Mouse (Mus musculus) limb, embryonic 13.5 days (tissue): ENCODE measurements around the gene Dis3. TPM values are rescaled to one million over a fixed set of nuclear protein-coding genes. Genes with fewer than 3 reads are reported as not detected.
"Not testable (repeated sequence)": the region's sequence is repeated elsewhere in the genome, so short reads cannot be mapped to it uniquely, and the experiment has no call there.

Source experiments
- ATAC-seq: fragments of 200-750 bp; cut with Nextera tagmentation; 2 replicates; pipeline ENCODE4 v1.8.0; 2017; ENCODE audit warnings: low read depth, moderate number of reproducible peaks, moderate TSS enrichment; ENCODE audit not compliant: low FRiP score
- H3K27ac ChIP-seq: fragments of 300-500 bp; sonication (generic); 2 replicates; pipeline ENCODE4 v1.5.1; 2015; ENCODE audit warnings: inconsistent platforms, mild to moderate bottlenecking, moderate library complexity
- H3K27me3 ChIP-seq: fragments of 300-500 bp; sonication (generic); 2 replicates; pipeline ENCODE4 v1.6.1; 2015; ENCODE audit warnings: mild to moderate bottlenecking, inconsistent platforms
- H3K36me3 ChIP-seq: fragments of 300-500 bp; sonication (generic); 2 replicates; pipeline ENCODE4 v1.6.1; 2015; ENCODE audit warnings: inconsistent platforms, mild to moderate bottlenecking, moderate library complexity
- H3K4me1 ChIP-seq: fragments of 300-500 bp; sonication (generic); 2 replicates; pipeline ENCODE4 v1.6.1; 2015; ENCODE audit warnings: inconsistent platforms
- H3K4me2 ChIP-seq: fragments of 300-500 bp; sonication (generic); replicated peaks from 2 replicates; pipeline ENCODE4 v1.6.1; 2015; ENCODE audit warnings: inconsistent platforms, mild to moderate bottlenecking, moderate library complexity
- H3K4me3 ChIP-seq: fragments of 300-500 bp; sonication (generic); 2 replicates; pipeline ENCODE4 v1.5.1; 2015; ENCODE audit warnings: moderate library complexity, mild to moderate bottlenecking, inconsistent platforms
- H3K9ac ChIP-seq: fragments of 300-500 bp; sonication (generic); 2 replicates; pipeline ENCODE4 v1.6.1; 2015; ENCODE audit warnings: mild to moderate bottlenecking, inconsistent platforms
- H3K9me3 ChIP-seq: fragments of 300-500 bp; sonication (generic); 2 replicates; pipeline ENCODE4 v1.6.1; 2016; ENCODE audit warnings: inconsistent platforms
- WGBS: fragments of 180-500 bp; shearing (Covaris S2); methylation state at CpG from one replicate; pipeline ENCODE4 v1.1.7; 2015; 5-methylcytosine and 5-hydroxymethylcytosine counted together
- polyA plus RNA-seq: library from polyadenylated mRNA; unstranded; fragments of >200 nt; fragmentation: Nextera tagmentation; extraction: Ambion mirVana; gene quantifications from 2 replicates; pipeline ENCODE4 v1.2.1, GENCODE M21; 2015

The Dis3 gene
- polyA plus RNA-seq, 1 experiment from 2014 or later, result 36.4 TPM

DNA sequence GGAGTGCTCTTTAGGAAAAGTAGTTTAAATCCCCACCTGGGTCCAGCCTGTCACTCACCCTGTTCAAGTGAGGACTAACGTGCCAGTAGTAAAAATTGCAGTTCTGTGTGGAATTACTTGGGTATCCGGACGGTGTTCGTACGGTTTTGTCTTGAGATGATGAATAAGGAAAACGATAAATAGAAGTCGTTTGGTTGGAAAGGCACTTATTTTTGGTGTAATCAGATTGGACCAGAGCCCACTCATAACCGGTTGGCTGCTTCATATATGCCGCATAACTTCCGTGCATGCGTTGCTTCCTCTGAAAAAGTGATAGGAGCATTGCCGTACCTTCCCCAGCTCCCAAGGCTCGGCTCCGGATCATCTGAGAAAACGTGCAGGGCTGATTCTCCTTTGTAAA lies 52.8 kb downstream of the Dis3 start:
- Histone ChIP-seq H3K9me3 (no peaks in the 10 kb centered on the region), H3K9ac (peak overlapping the region; percentile 70), H3K4me3 (peak overlapping the region; percentile 97), H3K36me3 (peaks cover 14% of the 10 kb centered on the region), H3K27me3 (no peaks in the 10 kb centered on the region), H3K27ac (peak overlapping the region; percentile 88), H3K4me1 (peaks cover 41% of the 10 kb centered on the region), H3K4me2 (peak overlapping the region; percentile 76)
- peak; percentile 4; the same call in 1 of the 2 replicates for ATAC-seq
- WGBS, result under 1% methylated on average over 15 of the region's 15 CpGs

DNA sequence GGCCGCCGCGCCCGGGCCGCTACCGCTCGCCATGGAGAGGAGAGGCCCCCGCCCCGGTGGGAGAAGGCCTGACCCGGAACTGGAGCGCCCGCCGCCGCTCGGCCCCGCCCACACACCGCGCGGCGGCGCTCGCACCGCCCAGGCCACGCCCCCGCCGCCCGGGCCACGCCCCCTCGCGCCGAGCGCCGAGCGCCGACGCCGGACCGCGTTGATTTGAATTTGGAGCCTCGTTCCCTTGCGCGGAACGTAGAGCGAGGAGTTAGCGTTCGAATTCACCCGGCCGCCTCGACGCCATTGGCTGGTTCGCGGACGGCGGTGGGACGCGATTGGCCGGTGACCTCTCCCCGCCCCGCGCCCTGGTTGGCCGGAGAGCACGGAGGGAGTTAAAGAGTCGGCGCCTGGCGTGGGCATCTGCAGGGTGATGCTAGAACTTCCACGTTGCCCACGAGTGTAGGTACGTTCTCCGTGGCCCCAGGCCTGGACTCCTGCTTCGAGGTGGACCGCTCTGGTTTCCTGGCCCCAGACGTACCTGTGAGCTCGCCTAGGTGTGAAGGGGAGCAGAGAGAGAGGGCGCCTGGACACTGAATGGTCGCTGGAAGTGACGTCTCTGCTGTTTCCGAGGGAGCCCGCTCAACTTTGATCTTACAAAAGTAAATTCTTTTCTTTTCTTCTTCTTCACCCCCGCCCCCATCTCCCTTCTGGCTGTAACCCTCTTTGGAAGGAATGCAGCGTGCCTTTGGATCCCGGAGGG lies 53.4 kb downstream of the Dis3 start, which contains the start of the genes Mzt1 and Bora:
Gene Mzt1 (minus strand): TSS at position 104 of the 751 bp plus-strand sequence.
Gene Bora (plus strand): TSS at position 192 of the 751 bp plus-strand sequence.
- Histone ChIP-seq H3K27ac (peak within 1 kb of the TSS; percentile 88), H3K36me3 (peaks cover 10% of the 10 kb centered on the region), H3K4me1 (peaks cover 41% of the 10 kb centered on the region), H3K4me2 (peak within 1 kb of the TSS; percentile 76), H3K9ac (peak within 1 kb of the TSS; percentile 98), H3K4me3 (peak within 1 kb of the TSS; percentile 97), H3K27me3 (no peaks in the 10 kb centered on the region), H3K9me3 (no peaks in the 10 kb centered on the region)
- ATAC-seq, result peak; percentile 97
- WGBS, result under 1% methylated on average over 73 of the region's 81 CpGs

DNA sequence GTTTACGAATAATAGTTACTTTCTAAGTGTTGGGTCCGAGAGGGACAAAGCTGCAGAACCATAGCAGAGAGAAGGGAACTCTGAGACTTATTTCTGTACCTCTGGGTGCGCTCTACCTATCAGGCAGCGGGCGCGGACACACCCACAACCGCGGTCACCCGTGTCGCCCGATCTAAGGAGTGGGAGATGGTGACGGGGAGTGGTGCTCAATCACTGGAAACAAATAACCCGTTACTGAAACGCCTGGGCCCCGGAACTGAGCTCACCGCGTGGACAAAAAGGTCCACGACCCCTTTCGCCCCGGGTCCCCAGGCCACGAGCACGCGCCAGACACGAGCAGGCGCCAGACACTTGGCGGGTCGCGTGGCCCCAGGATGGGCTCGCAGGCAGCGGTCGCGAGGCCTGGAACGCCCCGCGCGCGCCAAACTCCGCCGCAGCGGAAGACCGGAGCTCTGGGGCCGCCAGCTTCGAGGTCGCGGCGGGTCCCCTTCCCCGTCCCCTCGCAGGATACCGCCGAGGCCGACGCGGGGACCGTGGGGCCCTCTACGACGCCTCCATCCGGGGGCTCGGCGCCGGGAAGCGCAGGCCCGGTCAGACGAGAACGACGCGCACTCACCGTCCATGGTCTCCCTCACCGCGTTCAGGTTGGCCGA lies 54.1 kb downstream of the Dis3 start:
- peak overlapping the region; percentile 98 for H3K9ac ChIP-seq
- H3K4me3 ChIP-seq, result peak overlapping the region; percentile 97
- peak overlapping the region; percentile 88 for H3K27ac ChIP-seq
- peak overlapping the region; percentile 76 for H3K4me2 ChIP-seq
- H3K36me3 ChIP-seq, result peaks cover 4% of the 10 kb centered on the region
- WGBS, result under 1% methylated on average over 70 of the region's 70 CpGs
- H3K9me3 ChIP-seq, result no peaks in the 10 kb centered on the region
- no peaks in the 10 kb centered on the region for H3K27me3 ChIP-seq
- peaks cover 41% of the 10 kb centered on the region for H3K4me1 ChIP-seq
- ATAC-seq, result peak; percentile 1; the same call in 1 of the 2 replicates

DNA sequence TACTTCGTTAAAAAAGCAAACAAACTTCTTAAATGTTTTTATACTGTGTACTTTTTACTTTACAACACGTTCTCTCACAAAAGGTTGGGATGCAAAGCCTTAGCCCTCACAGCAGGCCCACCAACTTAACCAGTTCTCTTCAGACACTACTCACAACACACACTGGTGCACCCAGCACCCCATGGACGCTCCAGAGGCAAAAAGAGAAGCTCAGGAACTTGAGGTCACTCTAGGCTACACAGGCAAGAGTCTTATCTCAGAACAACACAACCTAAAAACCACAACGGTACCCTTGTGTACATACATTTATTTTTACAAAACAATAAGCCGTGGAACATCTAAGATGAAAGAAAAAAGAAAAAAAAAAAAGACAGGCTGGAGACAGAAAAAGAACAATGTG lies 54.9 kb downstream of the Dis3 start:
- Histone ChIP-seq H3K4me3 (peak overlapping the region; percentile 97), H3K4me2 (peak overlapping the region; percentile 76), H3K36me3 (no peaks in the 10 kb centered on the region), H3K4me1 (peaks cover 41% of the 10 kb centered on the region), H3K27me3 (no peaks in the 10 kb centered on the region), H3K27ac (no peak overlapping the region), H3K9me3 (no peaks in the 10 kb centered on the region), H3K9ac (peak overlapping the region; percentile 98)
- no peak for ATAC-seq
- 9% methylated on average over 5 of the region's 5 CpGs for WGBS

DNA sequence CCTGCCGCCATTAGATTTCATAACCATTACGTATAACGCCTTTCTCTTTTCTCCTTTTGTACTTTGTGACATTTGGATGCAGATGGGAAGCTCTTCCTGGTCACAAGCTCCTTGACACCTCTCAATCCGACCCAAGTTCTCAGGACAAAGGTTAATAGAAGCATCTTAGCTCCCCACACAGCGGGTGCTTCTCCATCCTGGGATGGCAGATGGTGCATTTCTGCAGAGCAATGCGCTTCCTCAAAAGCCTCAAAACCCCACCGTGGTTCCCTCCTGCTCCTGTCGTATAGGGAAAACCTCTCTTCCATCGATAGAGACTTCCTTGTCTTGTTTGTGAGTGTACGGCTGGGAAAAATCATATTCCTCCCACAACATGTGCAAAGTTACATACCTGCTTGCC lies 55.5 kb downstream of the Dis3 start:
- Histone ChIP-seq H3K4me1 (peaks cover 41% of the 10 kb centered on the region), H3K9me3 (no peaks in the 10 kb centered on the region), H3K9ac (0 out of 2 replicates have a peak overlapping the region, but pooled peaks have one; percentile 9), H3K4me2 (peak overlapping the region; percentile 76), H3K27ac (no peak overlapping the region), H3K36me3 (peaks cover 5% of the 10 kb centered on the region; the same call in 1 of the 2 replicates), H3K27me3 (no peaks in the 10 kb centered on the region), H3K4me3 (peak overlapping the region; percentile 97)
- ATAC-seq, result no peak
- 41% methylated on average over 10 of the region's 10 CpGs for WGBS

DNA sequence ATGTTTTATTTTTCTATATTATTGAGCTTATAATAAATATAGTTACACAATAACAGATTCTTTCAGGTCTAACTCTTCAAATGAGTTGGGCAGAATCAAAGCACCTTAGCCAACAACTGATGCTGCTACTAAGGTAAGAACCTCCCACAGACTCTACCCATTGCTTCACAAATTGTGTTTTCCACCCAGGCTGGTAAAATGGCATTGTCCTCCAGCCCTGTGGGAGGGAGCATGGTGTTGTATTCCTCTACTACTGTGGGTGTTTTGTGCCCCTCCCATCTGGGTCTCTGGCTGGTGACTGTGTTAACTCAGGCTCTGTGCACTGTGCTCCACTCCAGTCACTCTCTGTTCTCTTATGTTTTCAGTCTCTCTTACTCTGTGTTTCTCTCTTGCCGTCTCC lies 56.1 kb downstream of the Dis3 start:
- H3K4me3 ChIP-seq, result peak overlapping the region; percentile 97; the same call in 1 of the 2 replicates
- WGBS, result 45% methylated on average over 1 of the region's 1 CpGs
- H3K9ac ChIP-seq, result peak overlapping the region; percentile 9; the same call in 1 of the 2 replicates
- H3K27ac ChIP-seq, result no peak overlapping the region
- H3K36me3 ChIP-seq, result peaks cover 10% of the 10 kb centered on the region; the same call in 1 of the 2 replicates
- ATAC-seq, result no peak
- no peaks in the 10 kb centered on the region for H3K27me3 ChIP-seq
- H3K4me2 ChIP-seq, result peak overlapping the region; percentile 76
- H3K4me1 ChIP-seq, result peaks cover 37% of the 10 kb centered on the region
- no peaks in the 10 kb centered on the region for H3K9me3 ChIP-seq

DNA sequence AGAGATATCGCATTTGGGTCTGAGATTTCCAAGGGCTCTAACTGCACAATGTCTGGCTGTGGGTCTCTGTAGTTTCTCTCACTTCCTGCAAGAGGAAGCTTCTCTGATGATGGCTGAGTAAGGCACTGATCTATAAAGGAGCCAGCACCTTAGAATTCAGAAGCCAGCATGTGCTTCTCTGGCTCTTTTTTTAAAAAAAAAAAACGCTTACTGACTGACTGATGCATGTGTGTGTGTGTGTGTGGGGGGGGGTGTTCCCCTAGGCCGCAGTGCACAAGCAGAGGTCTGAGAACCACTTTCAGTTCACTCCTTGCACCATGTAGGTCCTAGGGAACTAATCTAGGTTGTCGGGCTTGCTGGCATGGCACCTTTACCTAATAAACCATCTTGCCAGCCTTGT lies 58.2 kb downstream of the Dis3 start:
- Histone ChIP-seq H3K4me1 (peaks cover 21% of the 10 kb centered on the region), H3K9ac (0 out of 2 replicates have a peak overlapping the region, but pooled peaks have one; percentile 2), H3K4me2 (no peak overlapping the region), H3K9me3 (no peaks in the 10 kb centered on the region), H3K4me3 (no peak overlapping the region), H3K36me3 (peaks cover 20% of the 10 kb centered on the region), H3K27me3 (no peaks in the 10 kb centered on the region), H3K27ac (no peak overlapping the region)
- no peak for ATAC-seq
- 70% methylated on average over 4 of the region's 4 CpGs for WGBS

DNA sequence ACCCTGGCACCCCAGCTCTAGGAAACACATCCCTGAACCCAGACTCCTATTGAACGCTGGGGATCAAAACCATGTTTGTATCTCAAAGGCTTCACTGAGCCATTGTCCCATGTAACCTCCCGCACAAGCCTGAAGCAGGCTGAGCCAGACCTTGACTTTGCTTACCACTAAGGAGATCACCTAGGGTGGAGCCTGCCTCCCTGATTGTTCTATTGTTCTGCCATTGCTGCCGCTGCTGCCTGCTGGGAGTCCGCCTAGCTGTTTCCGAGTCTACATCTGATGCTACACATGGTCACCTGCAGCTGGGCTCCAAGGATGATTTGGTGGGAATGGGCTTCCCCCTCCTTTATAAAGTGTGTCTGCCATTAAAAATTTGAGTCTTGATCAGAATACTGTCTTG lies 60.3 kb downstream of the Dis3 start:
- not testable (repeated sequence) for H3K4me2 ChIP-seq, H3K9ac ChIP-seq, H3K27ac ChIP-seq, ATAC-seq, H3K4me3 ChIP-seq, H3K27me3 ChIP-seq, H3K9me3 ChIP-seq
- H3K4me1 ChIP-seq, result peaks cover 14% of the 10 kb centered on the region
- WGBS, result 85% methylated on average over 5 of the region's 5 CpGs
- peaks cover 25% of the 10 kb centered on the region for H3K36me3 ChIP-seq

DNA sequence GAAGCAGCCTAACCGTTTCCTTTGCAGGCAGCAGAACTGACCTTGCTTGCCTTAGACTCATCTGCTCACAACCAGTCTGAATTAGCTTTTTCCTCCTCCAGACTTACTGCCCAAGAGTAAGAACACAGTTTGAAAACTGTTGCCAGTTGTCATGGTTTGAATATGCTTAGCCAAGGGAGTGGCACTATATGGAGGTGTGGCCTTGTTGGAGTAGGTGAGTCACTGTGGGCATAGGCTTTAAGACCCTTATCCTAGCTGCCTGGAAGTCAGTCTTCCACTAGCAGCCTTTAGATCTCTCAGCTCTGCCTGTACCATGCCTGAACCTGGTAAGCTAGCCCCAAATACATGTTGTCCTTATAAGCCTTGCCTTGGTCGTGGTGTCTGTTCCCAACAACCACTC lies 61.9 kb downstream of the Dis3 start:
- H3K4me3 ChIP-seq, result no peak overlapping the region
- no peak for ATAC-seq
- no peaks in the 10 kb centered on the region for H3K9me3 ChIP-seq
- no peak overlapping the region for H3K27ac ChIP-seq
- H3K9ac ChIP-seq, result no peak overlapping the region
- no peak overlapping the region for H3K4me2 ChIP-seq
- H3K4me1 ChIP-seq, result peaks cover 3% of the 10 kb centered on the region
- H3K27me3 ChIP-seq, result no peaks in the 10 kb centered on the region
- WGBS, result 83% methylated on average over 2 of the region's 2 CpGs
- peaks cover 35% of the 10 kb centered on the region for H3K36me3 ChIP-seq

DNA sequence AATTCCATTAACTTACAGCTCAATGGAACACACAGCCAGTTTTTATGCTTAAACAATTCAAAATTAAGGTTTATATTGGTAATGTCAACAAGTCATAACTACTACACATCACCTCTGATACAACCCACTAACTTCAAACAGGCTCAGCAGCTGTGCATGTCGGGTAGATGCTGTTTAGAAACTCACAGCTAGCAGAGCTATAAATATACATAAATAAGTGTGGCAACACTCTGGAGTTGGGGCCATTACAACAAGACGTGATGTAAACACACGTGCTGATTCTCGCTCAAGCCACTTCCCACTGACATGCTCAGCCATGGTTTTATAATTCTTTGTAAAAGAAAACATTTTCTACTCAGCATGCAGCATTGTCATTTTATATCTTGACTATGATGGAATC lies 63.5 kb downstream of the Dis3 start:
- Histone ChIP-seq H3K9me3 (no peaks in the 10 kb centered on the region), H3K4me3 (no peak overlapping the region), H3K4me1 (no peaks in the 10 kb centered on the region), H3K4me2 (no peak overlapping the region), H3K36me3 (peaks cover 45% of the 10 kb centered on the region), H3K27ac (no peak overlapping the region), H3K9ac (no peak overlapping the region), H3K27me3 (no peaks in the 10 kb centered on the region)
- 69% methylated on average over 4 of the region's 4 CpGs for WGBS
- no peak for ATAC-seq

DNA sequence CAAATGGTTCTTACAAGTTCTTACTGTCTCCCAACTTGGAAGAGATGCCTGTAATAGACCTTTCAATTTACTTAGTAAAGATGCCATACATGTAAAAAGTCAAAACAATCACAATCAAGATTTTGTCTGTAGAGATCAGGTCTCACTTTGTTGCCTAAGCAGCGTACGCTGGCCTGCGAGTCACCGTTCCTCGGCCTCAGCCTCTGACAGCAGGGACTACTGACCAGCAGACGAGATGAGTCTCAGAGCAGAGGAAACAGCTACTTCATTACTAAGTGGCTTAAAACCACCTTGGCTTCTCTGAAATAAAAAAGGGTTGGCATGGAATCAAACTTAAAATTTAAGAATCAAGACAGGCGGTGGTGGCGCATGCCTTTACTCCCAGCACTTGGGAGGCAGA lies 64.7 kb downstream of the Dis3 start:
- H3K4me3 ChIP-seq, H3K27me3 ChIP-seq, ATAC-seq, H3K9ac ChIP-seq, H3K27ac ChIP-seq, H3K4me1 ChIP-seq, H3K9me3 ChIP-seq, H3K4me2 ChIP-seq: not testable (repeated sequence)
- peaks cover 45% of the 10 kb centered on the region for H3K36me3 ChIP-seq
- 97% methylated on average over 8 of the region's 8 CpGs for WGBS

DNA sequence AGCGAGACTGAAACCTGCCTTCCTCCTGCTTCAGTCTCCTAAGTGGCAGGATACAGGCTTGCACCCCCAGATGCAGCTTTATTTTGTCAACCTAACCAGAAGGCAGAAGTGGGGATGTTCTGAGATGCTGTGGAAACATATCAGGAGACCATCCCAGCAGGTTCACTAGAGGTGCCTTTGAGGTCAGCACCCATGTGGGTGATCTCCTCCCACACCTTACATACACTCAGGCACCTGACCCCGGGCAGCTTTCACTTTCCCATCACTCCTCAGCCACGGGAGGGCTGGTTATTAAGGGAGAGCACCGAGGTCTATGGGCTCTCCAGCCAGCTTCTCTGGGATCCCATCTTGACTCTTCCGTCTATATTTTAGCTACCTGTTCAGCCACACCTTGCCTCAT lies 67.0 kb downstream of the Dis3 start:
- H3K36me3 ChIP-seq, result peaks cover 26% of the 10 kb centered on the region
- no peaks in the 10 kb centered on the region; the same call in 1 of the 2 replicates for H3K4me1 ChIP-seq
- no peaks in the 10 kb centered on the region for H3K27me3 ChIP-seq
- H3K27ac ChIP-seq, result no peak overlapping the region
- no peaks in the 10 kb centered on the region for H3K9me3 ChIP-seq
- no peak overlapping the region for H3K4me3 ChIP-seq
- H3K9ac ChIP-seq, result no peak overlapping the region
- WGBS, result 77% methylated on average over 5 of the region's 5 CpGs
- no peak for ATAC-seq
- H3K4me2 ChIP-seq, result no peak overlapping the region
